Comparison of ENCODE assay signal across 8 mouse cellular contexts in genomic region chr1:91539704-91540270, GRCm38 (mm10). TPM values are rescaled to one million over a fixed set of nuclear protein-coding genes. Genes with fewer than 3 reads are reported as not detected.
DNase-seq lines count a peak whose midpoint lies in the region; ATAC-seq and TF ChIP-seq lines count a peak whose summit lies in the region.

No protein-coding gene starts in this region.

- WGBS in bone marrow, adult 2 months = 1% methylated on average over 22 of the region's 22 CpGs
- 4% methylated on average over 22 of the region's 22 CpGs for WGBS in hindbrain, embryonic 14.5 days
- WGBS in liver, adult 2 months = 2% methylated on average over 22 of the region's 22 CpGs
- WGBS in midbrain, postnatal 0 days = 3% methylated on average over 22 of the region's 22 CpGs

- TF ChIP-seq POLR2A in bone marrow, adult 2 months (IDR thresholded peaks at IDR 0.05; ENCODE audit: borderline replicate concordance, control insufficient read depth, low read depth, low read length) = 0 out of 2 replicates have a peak, but pooled peaks have one; percentile 54
- no peak for TF ChIP-seq POLR2A in liver, adult 2 months (IDR thresholded peaks at IDR 0.05; ENCODE audit: extremely low read depth, insufficient read depth, low read length)

- peak overlapping the region; percentile 98 for H3K4me2 ChIP-seq in hindbrain, embryonic 14.5 days (replicated peaks)
- peak overlapping the region; percentile 97 for H3K4me2 ChIP-seq in midbrain, postnatal 0 days (ENCODE audit: low read depth, low read length, poor library complexity, severe bottlenecking)

- peaks cover 17% of the 10 kb centered on the region; the same call in 1 of the 2 replicates for H3K79me2 ChIP-seq in liver, adult 2 months (ENCODE audit: control insufficient read depth, insufficient read depth, low read length)

- peak; percentile 39 for DNase-seq in gastrocnemius, adult 2 months
- DNase-seq in gastrocnemius, postnatal 4 days (ENCODE audit: low spot score in 2 of 2) = no peak
- no peak for DNase-seq in hindbrain, embryonic 14.5 days (ENCODE audit: low spot score)
- peak; percentile 49 for DNase-seq in liver, adult 2 months (ENCODE audit: extremely low read depth, low read depth, low spot score)
- DNase-seq in midbrain, postnatal 0 days (ENCODE audit: low spot score) = peak; percentile 8
- DNase-seq in Muller cell, postnatal 12 days (ENCODE audit: inconsistent ontology term) = no peak

- intact Hi-C loops in gastrocnemius, adult 2 months (cut with DNase I) = no loop called here

- peak overlapping the region; percentile 92 for H3K27ac ChIP-seq in gastrocnemius, adult 2 months
- peak overlapping the region; percentile 91 for H3K27ac ChIP-seq in bone marrow, adult 2 months (ENCODE audit: control insufficient read depth, insufficient read depth, low read depth, low read length, poor library complexity)
- 0 out of 2 replicates have a peak overlapping the region, but pooled peaks have one; percentile 10 for H3K27ac ChIP-seq in hindbrain, embryonic 14.5 days
- H3K27ac ChIP-seq in liver, adult 2 months (replicated peaks; ENCODE audit: insufficient read depth, low read depth, low read length) = peak overlapping the region; percentile 81
- no peak overlapping the region for H3K27ac ChIP-seq in midbrain, postnatal 0 days (ENCODE audit: low read depth, low read length)

- peak overlapping the region; percentile 96 for H3K4me3 ChIP-seq in gastrocnemius, adult 2 months
- peak overlapping the region; percentile 83 for H3K4me3 ChIP-seq in bone marrow, adult 2 months (replicated peaks; ENCODE audit: control insufficient read depth, low read depth, low read length)
- peak overlapping the region; percentile 93 for H3K4me3 ChIP-seq in hindbrain, embryonic 14.5 days (replicated peaks; ENCODE audit: low read length)
- peak overlapping the region; percentile 85 for H3K4me3 ChIP-seq in liver, adult 2 months (ENCODE audit: insufficient read depth, low read depth, low read length)
- peak overlapping the region; percentile 96 for H3K4me3 ChIP-seq in midbrain, postnatal 0 days (ENCODE audit: low read depth, low read length)

- H3K4me1 ChIP-seq in bone marrow, adult 2 months (ENCODE audit: control insufficient read depth, insufficient read depth, low read length) = no peaks in the 10 kb centered on the region; the same call in 1 of the 2 replicates
- peaks cover 20% of the 10 kb centered on the region for H3K4me1 ChIP-seq in hindbrain, embryonic 14.5 days (replicated peaks; ENCODE audit: control insufficient read depth, insufficient read depth, low read length)
- H3K4me1 ChIP-seq in liver, adult 2 months (ENCODE audit: control insufficient read depth, insufficient read depth, low read length) = peaks cover 11% of the 10 kb centered on the region
- peaks cover 13% of the 10 kb centered on the region; the same call in 1 of the 2 replicates for H3K4me1 ChIP-seq in midbrain, postnatal 0 days (ENCODE audit: insufficient read depth, low read length)

- TF ChIP-seq CTCF in gastrocnemius, adult 2 months (IDR thresholded peaks at IDR 0.05) = no peak
- no peak for TF ChIP-seq CTCF in bone marrow, adult 2 months (IDR thresholded peaks at IDR 0.05; ENCODE audit: control insufficient read depth, insufficient read depth, low read length)
- no peak for TF ChIP-seq CTCF in liver, adult 2 months (IDR thresholded peaks at IDR 0.05; ENCODE audit: low read depth, low read length)
- no peak for TF ChIP-seq CTCF in midbrain, postnatal 0 days (IDR thresholded peaks at IDR 0.05)

- H3K27me3 ChIP-seq in hindbrain, embryonic 14.5 days (ENCODE audit: control insufficient read depth, insufficient read depth, low read length) = peaks cover 25% of the 10 kb centered on the region
- H3K27me3 ChIP-seq in liver, adult 2 months (ENCODE audit: control insufficient read depth, insufficient read depth, low read length) = no peaks in the 10 kb centered on the region
- peaks cover 4% of the 10 kb centered on the region; the same call in 1 of the 2 replicates for H3K27me3 ChIP-seq in midbrain, postnatal 0 days (ENCODE audit: insufficient read depth, low read length)

- H3K9ac ChIP-seq in hindbrain, embryonic 14.5 days = peak overlapping the region; percentile 93
- peak overlapping the region; percentile 76 for H3K9ac ChIP-seq in liver, adult 2 months (ENCODE audit: low read depth, low read length)
- H3K9ac ChIP-seq in midbrain, postnatal 0 days (replicated peaks; ENCODE audit: low read length, poor library complexity, severe bottlenecking) = peak overlapping the region; percentile 74

- peak; percentile 69 for ATAC-seq in erythroid progenitor cell, adult 5-6 weeks (replicated peaks; ENCODE audit: low FRiP score, poor library complexity, severe bottlenecking)
- peak; percentile 26; the same call in 1 of the 2 replicates for ATAC-seq in hindbrain, embryonic 14.5 days (ENCODE audit: low FRiP score)
- peak; percentile 32; the same call in 1 of the 2 replicates for ATAC-seq in midbrain, postnatal 0 days (ENCODE audit: low FRiP score)

- no peaks in the 10 kb centered on the region for H3K9me3 ChIP-seq in hindbrain, embryonic 14.5 days (ENCODE audit: control insufficient read depth, low read length)
- H3K9me3 ChIP-seq in midbrain, postnatal 0 days (ENCODE audit: low read length) = no peaks in the 10 kb centered on the region

- H3K36me3 ChIP-seq in hindbrain, embryonic 14.5 days (replicated peaks; ENCODE audit: control insufficient read depth, insufficient read depth) = peaks cover 9% of the 10 kb centered on the region
- H3K36me3 ChIP-seq in liver, adult 2 months (ENCODE audit: control insufficient read depth, insufficient read depth, low read length) = 0 out of 2 replicates have a peak, but pooled peaks cover 2% of the 10 kb centered on the region
- H3K36me3 ChIP-seq in midbrain, postnatal 0 days (ENCODE audit: insufficient read depth, low read length) = peaks cover 4% of the 10 kb centered on the region

RNA-seq across cellular contexts. Expression of gene Asb1, which starts 0.6 kb away (rescaled TPM):
- total RNA-seq in gastrocnemius, adult 2 months (2021) = 10 to 100 TPM; 13.9 to 16.6 TPM
- 10 to 100 TPM; 14.2 to 18.1 TPM for total RNA-seq in gastrocnemius, postnatal 4 days (2021)
- 25.8 and 40.9 TPM in 2 replicates for polyA plus RNA-seq in bone marrow, adult 2 months (2011; ENCODE audit: insufficient read depth, insufficient read length, low replicate concordance, missing spikeins)
- total RNA-seq in erythroid progenitor cell, adult 5-6 weeks (2015; ENCODE audit: low replicate concordance) = 68.7 and 97.7 TPM in 2 replicates
- total RNA-seq in erythroid progenitor cell, adult 5-6 weeks (2017; ENCODE audit: low replicate concordance) = 126 and 169 TPM in 2 replicates
- 15.7 and 16.7 TPM in 2 replicates for polyA plus RNA-seq in hindbrain, embryonic 14.5 days (2014; fragmentation: Nextera tagmentation; extraction: Ambion mirVana)
- 3.5 and 4.4 TPM in 2 replicates for total RNA-seq in liver, adult 2 months (2014; rRNA removed)
- polyA plus RNA-seq in liver, adult 2 months (2012; rRNA removed) = 3.5 and 4.6 TPM in 2 replicates
- total RNA-seq in midbrain, postnatal 0 days (2014; rRNA removed) = 29.3 and 32.1 TPM in 2 replicates
- 8.6 and 8.8 TPM in 2 replicates for polyA plus RNA-seq in midbrain, postnatal 0 days (2015; fragmentation: Nextera tagmentation; extraction: Ambion mirVana)

RNA-seq across cellular contexts. Expression of gene Traf3ip1, which starts 45.3 kb away (rescaled TPM):
- total RNA-seq in gastrocnemius, adult 2 months (2021) = 1 to 10 TPM; 3.3 to 4.1 TPM
- total RNA-seq in gastrocnemius, postnatal 4 days (2021) = 1 to 10 TPM; 4.4 to 4.5 TPM
- polyA plus RNA-seq in bone marrow, adult 2 months (2011; ENCODE audit: insufficient read depth, insufficient read length, low replicate concordance, missing spikeins) = 2.7 and 6.8 TPM in 2 replicates
- total RNA-seq in erythroid progenitor cell, adult 5-6 weeks (2015; ENCODE audit: low replicate concordance) = 0.84 and 3.6 TPM in 2 replicates
- total RNA-seq in erythroid progenitor cell, adult 5-6 weeks (2017; ENCODE audit: low replicate concordance) = 2.0 and 6.9 TPM in 2 replicates
- 6.5 and 7.6 TPM in 2 replicates for polyA plus RNA-seq in hindbrain, embryonic 14.5 days (2014; fragmentation: Nextera tagmentation; extraction: Ambion mirVana)
- total RNA-seq in liver, adult 2 months (2014; rRNA removed) = 3.2 and 3.6 TPM in 2 replicates
- polyA plus RNA-seq in liver, adult 2 months (2012; rRNA removed) = 3.4 and 3.8 TPM in 2 replicates
- total RNA-seq in midbrain, postnatal 0 days (2014; rRNA removed) = 17.3 and 18.4 TPM in 2 replicates
- 6.1 and 7.0 TPM in 2 replicates for polyA plus RNA-seq in midbrain, postnatal 0 days (2015; fragmentation: Nextera tagmentation; extraction: Ambion mirVana)

Comparison
In these comparisons a context has a peak if more than half of its experiments do, and no peak if none do; other contexts are left out.
1. DNase-seq: peak in gastrocnemius, adult 2 months (single experiment), liver, adult 2 months (single experiment) and midbrain, postnatal 0 days (single experiment); none in gastrocnemius, postnatal 4 days (0 of 2), hindbrain, embryonic 14.5 days (single experiment) and Muller cell, postnatal 12 days (single experiment).
2. Peak in every context shown above with its lines, with median percentiles within 50 percentile points of each other: H3K4me3 ChIP-seq, ATAC-seq and H3K9ac ChIP-seq.